Mouse (Mus musculus): Measurements from ENCODE around the gene Lrig1. TPM values are rescaled to one million over a fixed set of nuclear protein-coding genes. Genes with fewer than 3 reads are reported as not detected.

Lrig1 gene
- total RNA-seq, 2 experiments from 2014 or later = 75.3 to 82.6 TPM

- DNase-seq (ENCODE audit: low spot score in 2 of 2) = no peak
These were observed 74.1 kb downstream of the Lrig1 start for GRCm38 (mm10) chr6:94625896-94626295.

GRCm38 (mm10) chr6:94624543-94624942, 75.4 kb downstream of the Lrig1 start:
- no peak for DNase-seq (ENCODE audit: low spot score in 2 of 2)

GRCm38 (mm10) chr6:94622983-94623382, 77.0 kb downstream of the Lrig1 start:
- peak; percentile 42 to 74 for DNase-seq (ENCODE audit: low spot score in 2 of 2)

- peak in 1 of 2 experiments; percentile 53 for DNase-seq (ENCODE audit: low spot score in 2 of 2)
These were observed 79.1 kb downstream of the Lrig1 start for GRCm38 (mm10) chr6:94620801-94621301.

GRCm38 (mm10) chr6:94620287-94620686, 79.7 kb downstream of the Lrig1 start:
- no peak for DNase-seq (ENCODE audit: low spot score in 2 of 2)

- no peak for DNase-seq (ENCODE audit: low spot score in 2 of 2)
These were observed 81.3 kb downstream of the Lrig1 start for GRCm38 (mm10) chr6:94618671-94619070.

- DNase-seq (ENCODE audit: low spot score in 2 of 2) = no peak
These were observed 84.0 kb downstream of the Lrig1 start for GRCm38 (mm10) chr6:94615936-94616335.

GRCm38 (mm10) chr6:94614346-94614745, 85.6 kb downstream of the Lrig1 start:
- no peak for DNase-seq (ENCODE audit: low spot score in 2 of 2)

GRCm38 (mm10) chr6:94613235-94613895, 86.6 kb downstream of the Lrig1 start:
- DNase-seq (ENCODE audit: low spot score in 2 of 2) = no peak

- DNase-seq (ENCODE audit: low spot score in 2 of 2) = no peak
These were observed 95.4 kb downstream of the Lrig1 start for GRCm38 (mm10) chr6:94604546-94604945.

GRCm38 (mm10) chr6:94604072-94604471, 95.9 kb downstream of the Lrig1 start:
- DNase-seq (ENCODE audit: low spot score in 2 of 2) = no peak

GRCm38 (mm10) chr6:94601811-94602210, 98.1 kb downstream of the Lrig1 start:
- DNase-seq (ENCODE audit: low spot score in 2 of 2) = no peak

- DNase-seq (ENCODE audit: low spot score in 2 of 2) = no peak
These were observed 98.9 kb downstream of the Lrig1 start for GRCm38 (mm10) chr6:94601101-94601500.

GRCm38 (mm10) chr6:94599016-94599415, 100.9 kb downstream of the Lrig1 start:
- no peak for DNase-seq (ENCODE audit: low spot score in 2 of 2)

- no peak for DNase-seq (ENCODE audit: low spot score in 2 of 2)
These were observed 101.5 kb downstream of the Lrig1 start for GRCm38 (mm10) chr6:94598421-94598820.

- DNase-seq (ENCODE audit: low spot score in 2 of 2) = peak; percentile 18 to 50
These were observed 103.0 kb downstream of the Lrig1 start for GRCm38 (mm10) chr6:94596761-94597485.

GRCm38 (mm10) chr6:94596051-94596760, 103.8 kb downstream of the Lrig1 start:
- DNase-seq (ENCODE audit: low spot score in 2 of 2) = peak in 1 of 2 experiments; percentile 9

GRCm38 (mm10) chr6:94595206-94595605, 104.8 kb downstream of the Lrig1 start:
- DNase-seq (ENCODE audit: low spot score in 2 of 2) = peak in 1 of 2 experiments; percentile 13

- DNase-seq (ENCODE audit: low spot score in 2 of 2) = peak in 1 of 2 experiments; percentile 13
These were observed 105.2 kb downstream of the Lrig1 start for GRCm38 (mm10) chr6:94594711-94595110.

- no peak for DNase-seq (ENCODE audit: low spot score in 2 of 2)
These were observed 105.8 kb downstream of the Lrig1 start for GRCm38 (mm10) chr6:94594096-94594665.

GRCm38 (mm10) chr6:94592710-94593109, 107.2 kb downstream of the Lrig1 start:
- no peak for DNase-seq (ENCODE audit: low spot score in 2 of 2)
